Mouse (Mus musculus) gastrocnemius, postnatal 25 days (tissue): ENCODE measurements around the gene Rgs7. TPM values are rescaled to one million over a fixed set of nuclear protein-coding genes. Genes with fewer than 3 reads are reported as not detected.

ENCODE experiments used
- DNase-seq: peaks from one replicate; pipeline ENCODE4 v3.0.0; 2022
- total RNA-seq, 2 experiments: library from RNA; stranded (reverse); gene quantifications; 1 replicate in 1 of 2; 2 replicates in 1 of 2; pipeline ENCODE4 v1.2.3; 2021

Gene Rgs7
- total RNA-seq, 2 experiments from 2014 or later: 0.15 to 0.24 TPM

- DNase-seq: no peak
Observed at GRCm38 (mm10) chr1:175431356-175432053, 60.8 kb downstream of the Rgs7 start.

- DNase-seq: no peak
Observed at GRCm38 (mm10) chr1:175427112-175427511, 65.2 kb downstream of the Rgs7 start.

- no peak for DNase-seq
Observed at GRCm38 (mm10) chr1:175426393-175426792, 65.9 kb downstream of the Rgs7 start.

GRCm38 (mm10) chr1:175420883-175421282 lies 71.4 kb downstream of the Rgs7 start:
- no peak for DNase-seq

- DNase-seq: no peak
Observed at GRCm38 (mm10) chr1:175415728-175416127, 76.6 kb downstream of the Rgs7 start.

- DNase-seq: no peak
Observed at GRCm38 (mm10) chr1:175410399-175410798, 81.9 kb downstream of the Rgs7 start.

GRCm38 (mm10) chr1:175391894-175392293 lies 100.4 kb downstream of the Rgs7 start:
- DNase-seq: no peak

GRCm38 (mm10) chr1:175389250-175389649 lies 103.0 kb downstream of the Rgs7 start:
- no peak for DNase-seq

GRCm38 (mm10) chr1:175385581-175386235 lies 106.6 kb downstream of the Rgs7 start:
- DNase-seq: no peak

- no peak for DNase-seq
Observed at GRCm38 (mm10) chr1:175372571-175372970, 119.7 kb downstream of the Rgs7 start.

- DNase-seq: no peak
Observed at GRCm38 (mm10) chr1:175368062-175368461, 124.2 kb downstream of the Rgs7 start.

- DNase-seq: no peak
Observed at GRCm38 (mm10) chr1:175363606-175364005, 128.7 kb downstream of the Rgs7 start.

- no peak for DNase-seq
Observed at GRCm38 (mm10) chr1:175359411-175360366, 132.6 kb downstream of the Rgs7 start.

GRCm38 (mm10) chr1:175352921-175353320 lies 139.4 kb downstream of the Rgs7 start:
- no peak for DNase-seq

GRCm38 (mm10) chr1:175346162-175346561 lies 146.1 kb downstream of the Rgs7 start:
- no peak for DNase-seq

- DNase-seq: no peak
Observed at GRCm38 (mm10) chr1:175336191-175336590, 156.1 kb downstream of the Rgs7 start.

- DNase-seq: no peak
Observed at GRCm38 (mm10) chr1:175333041-175333854, 159.1 kb downstream of the Rgs7 start.

GRCm38 (mm10) chr1:175329934-175330471 lies 162.3 kb downstream of the Rgs7 start:
- no peak for DNase-seq

- no peak for DNase-seq
Observed at GRCm38 (mm10) chr1:175322781-175323180, 169.5 kb downstream of the Rgs7 start.

GRCm38 (mm10) chr1:175319205-175319604 lies 173.1 kb downstream of the Rgs7 start:
- no peak for DNase-seq

GRCm38 (mm10) chr1:175317264-175317663 lies 175.0 kb downstream of the Rgs7 start:
- no peak for DNase-seq
